Mouse (Mus musculus): ENCODE data around the gene Cdk14.

Cdk14 gene

GRCm38 (mm10) chr5:5054270-5054669, 365.8 kb downstream of the Cdk14 start:
- no peak for DNase-seq

DNA sequence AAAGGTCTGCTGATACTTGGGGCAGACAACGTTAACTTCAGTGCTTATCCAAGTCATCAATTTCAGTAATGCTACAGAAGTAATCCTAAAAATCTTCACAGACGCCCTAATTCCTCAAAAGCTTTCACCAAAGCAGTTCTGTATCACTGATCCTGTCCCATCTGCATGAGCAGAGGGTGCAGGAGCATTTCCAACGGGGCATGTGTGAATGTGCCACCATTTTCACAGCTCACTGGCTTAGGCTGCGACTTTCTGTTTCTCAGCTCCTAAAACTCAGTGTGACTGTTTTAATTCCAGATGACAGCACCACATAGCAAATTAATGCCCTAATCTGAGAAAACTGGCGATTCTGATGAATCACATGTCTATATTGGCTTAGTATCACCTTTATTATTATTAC, 375.8 kb downstream of the Cdk14 start:
- DNase-seq = no peak

DNA sequence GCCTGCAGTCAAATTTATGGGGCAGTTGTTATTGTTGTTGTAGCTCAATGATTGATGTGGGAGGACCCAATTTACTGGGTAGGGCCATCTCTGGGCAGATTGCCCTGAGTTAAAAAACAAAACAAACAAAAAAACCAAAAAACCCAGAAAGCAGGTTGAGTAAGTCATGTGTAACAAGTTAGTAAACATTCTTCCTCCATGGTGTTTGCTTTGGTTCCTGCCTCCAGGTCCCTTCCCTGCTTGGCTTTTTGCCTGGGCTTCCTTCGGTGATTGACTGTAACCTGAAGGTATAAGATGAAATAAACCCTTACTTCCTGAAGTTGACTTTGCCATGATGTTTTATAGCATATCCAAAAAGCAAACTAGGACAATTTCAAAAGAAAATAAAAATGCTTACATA, 377.4 kb downstream of the Cdk14 start:
- no peak for DNase-seq

GRCm38 (mm10) chr5:5041480-5041879, 378.6 kb downstream of the Cdk14 start:
- no peak for DNase-seq

- no peak for DNase-seq
These were observed 380.3 kb downstream of the Cdk14 start for GRCm38 (mm10) chr5:5039700-5040284.

- DNase-seq = no peak
These were observed 386.7 kb downstream of the Cdk14 start for GRCm38 (mm10) chr5:5033445-5033844.

DNA sequence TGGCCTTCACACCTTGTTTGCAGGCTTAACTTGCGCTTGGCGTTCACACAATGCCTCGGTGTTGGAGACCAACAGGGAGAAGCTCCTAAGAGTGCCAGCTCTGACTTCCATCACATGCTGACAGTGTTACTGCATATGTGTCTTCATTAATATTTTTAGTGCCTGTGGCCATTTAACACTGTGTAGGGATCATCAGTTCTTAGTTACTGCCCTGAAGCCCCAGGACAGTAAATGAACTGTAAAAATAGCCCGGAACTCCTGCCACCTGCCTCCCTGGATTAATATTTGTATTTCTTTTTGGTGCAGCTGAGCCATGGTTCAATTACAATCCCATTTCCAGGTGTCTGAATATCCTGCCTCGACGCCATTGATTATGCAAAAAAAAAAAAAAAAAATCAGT, 387.3 kb downstream of the Cdk14 start:
- no peak for DNase-seq

DNA sequence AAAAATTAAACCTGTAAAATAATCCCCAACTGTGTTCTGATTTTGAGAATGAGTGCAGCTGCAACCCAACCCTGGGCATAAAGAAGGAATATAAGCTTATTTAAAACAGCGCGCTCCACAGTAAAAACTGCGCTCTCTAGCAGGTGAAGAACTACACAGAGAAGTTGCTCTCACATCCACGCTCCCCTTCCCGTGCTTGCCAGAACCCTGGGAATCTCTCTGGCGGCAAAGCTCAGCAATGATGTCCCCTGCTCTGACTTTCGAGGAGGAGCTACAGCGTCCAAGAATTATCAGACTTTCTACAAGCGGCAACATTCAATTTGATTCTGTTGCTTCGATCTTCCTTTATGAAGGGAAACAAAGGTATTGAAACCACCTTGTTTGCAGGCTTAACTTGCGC, 387.7 kb downstream of the Cdk14 start:
- no peak for DNase-seq

DNA sequence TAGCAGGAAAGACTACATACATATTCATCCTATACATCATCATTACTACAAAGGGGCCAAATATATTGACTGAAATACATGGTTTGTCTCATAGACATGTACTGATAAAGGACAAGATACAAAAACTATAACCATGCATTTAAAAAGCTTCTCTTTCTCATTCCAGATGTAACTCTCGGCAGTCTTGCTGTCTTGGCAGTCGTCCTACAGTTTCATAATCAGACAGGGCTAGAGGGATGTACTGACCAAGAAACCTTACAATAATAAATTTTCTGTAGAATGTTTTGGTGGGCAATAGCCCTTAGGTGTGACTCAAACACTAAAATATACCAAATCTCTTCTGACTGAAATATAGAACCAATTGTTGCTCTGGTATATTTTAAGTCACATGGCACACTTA, 389.7 kb downstream of the Cdk14 start:
- no peak for DNase-seq

DNA sequence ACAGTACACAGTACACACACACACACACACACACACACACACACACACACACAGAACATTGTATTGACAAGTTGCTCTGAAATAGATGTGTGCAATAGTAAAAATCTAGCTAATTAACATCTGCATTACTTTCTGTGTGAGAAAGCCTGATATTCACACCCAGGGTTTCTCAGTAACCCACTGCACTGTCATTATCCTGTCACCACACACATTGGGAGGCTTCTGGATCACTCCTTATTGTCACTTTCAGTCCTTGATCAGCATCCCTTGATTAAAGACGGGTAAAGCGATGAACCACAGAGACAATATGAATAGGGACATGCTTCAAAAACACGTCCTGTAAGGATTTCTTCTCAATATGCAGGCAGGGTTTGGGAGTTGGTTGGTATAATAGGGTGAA, 401.2 kb downstream of the Cdk14 start:
- DNase-seq = no peak

DNA sequence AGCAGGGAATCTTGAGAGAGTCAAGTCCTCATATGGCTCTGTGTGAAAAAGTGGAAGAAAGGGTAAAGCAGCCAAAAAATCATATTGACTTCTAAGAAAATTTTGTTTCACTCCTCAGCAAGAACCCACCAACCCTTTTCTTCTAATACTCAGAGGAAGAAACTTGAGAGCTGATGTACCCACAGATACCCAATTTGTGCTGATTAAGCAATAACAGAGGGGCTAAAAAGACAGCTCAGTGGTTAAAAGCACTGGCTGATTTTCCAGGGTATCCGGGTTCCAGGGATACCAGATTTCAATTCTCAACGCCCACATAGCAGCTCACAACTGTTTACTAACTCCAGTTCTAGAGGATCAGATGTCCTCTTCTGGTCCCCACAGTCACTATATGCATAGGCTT, 401.9 kb downstream of the Cdk14 start:
- DNase-seq = no peak

DNA sequence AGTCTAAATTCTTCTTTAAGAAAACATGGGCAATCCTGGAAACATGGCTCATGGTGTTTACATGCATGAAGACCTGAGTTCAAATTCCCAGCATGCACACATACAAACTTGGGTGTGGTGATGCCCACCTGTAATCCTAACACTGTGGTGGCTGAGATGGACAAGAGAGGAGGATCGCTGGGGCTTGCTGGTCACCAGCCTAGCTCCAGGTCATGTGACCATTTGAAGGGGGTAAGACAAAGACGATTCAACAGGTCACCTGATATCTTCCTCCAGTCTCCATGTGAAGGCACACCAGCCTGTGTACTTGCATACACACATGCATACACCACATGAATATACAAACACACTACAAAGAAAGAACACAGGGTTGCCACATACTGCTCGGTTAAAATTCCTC, 406.3 kb downstream of the Cdk14 start:
- DNase-seq = no peak

DNA sequence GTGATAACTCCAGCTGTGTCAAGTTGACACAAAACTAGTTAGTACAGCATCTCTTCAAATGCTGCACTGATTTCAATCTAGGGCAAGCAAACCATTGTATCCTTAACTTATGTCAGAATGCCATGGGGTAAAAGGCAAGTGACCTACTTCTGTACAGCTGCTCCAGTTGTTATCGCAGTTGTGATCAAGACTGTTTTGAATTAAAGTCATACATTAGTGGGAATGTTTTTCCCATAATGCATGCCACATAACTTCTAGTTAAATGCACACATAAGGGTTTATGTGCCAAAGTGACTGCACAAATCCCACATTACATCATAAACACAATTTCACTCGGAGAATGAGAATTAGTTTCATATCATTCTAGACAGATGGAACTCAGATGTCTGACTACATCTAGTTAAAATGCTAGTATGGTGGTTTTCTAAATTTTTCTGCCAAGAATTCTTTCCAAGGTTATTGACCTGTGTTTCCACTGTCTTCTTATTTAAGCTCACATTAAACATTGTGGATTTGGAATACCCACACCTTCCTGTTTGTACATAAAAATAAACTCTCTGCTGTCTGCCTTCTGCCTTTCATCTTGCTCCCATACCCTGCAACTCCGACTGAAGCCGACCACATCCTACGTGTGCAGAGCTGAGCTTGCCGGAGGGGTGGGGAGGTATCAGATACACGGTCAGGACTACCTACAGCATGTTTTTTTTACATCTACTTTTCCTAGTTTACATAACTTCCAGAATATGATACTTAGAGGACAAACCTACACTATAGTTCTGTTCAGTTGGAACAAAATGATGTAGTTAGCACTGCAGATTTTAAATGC, 407.4 kb downstream of the Cdk14 start:
- DNase-seq = no peak

GRCm38 (mm10) chr5:5008153-5008745, 411.9 kb downstream of the Cdk14 start:
- no peak for DNase-seq

DNA sequence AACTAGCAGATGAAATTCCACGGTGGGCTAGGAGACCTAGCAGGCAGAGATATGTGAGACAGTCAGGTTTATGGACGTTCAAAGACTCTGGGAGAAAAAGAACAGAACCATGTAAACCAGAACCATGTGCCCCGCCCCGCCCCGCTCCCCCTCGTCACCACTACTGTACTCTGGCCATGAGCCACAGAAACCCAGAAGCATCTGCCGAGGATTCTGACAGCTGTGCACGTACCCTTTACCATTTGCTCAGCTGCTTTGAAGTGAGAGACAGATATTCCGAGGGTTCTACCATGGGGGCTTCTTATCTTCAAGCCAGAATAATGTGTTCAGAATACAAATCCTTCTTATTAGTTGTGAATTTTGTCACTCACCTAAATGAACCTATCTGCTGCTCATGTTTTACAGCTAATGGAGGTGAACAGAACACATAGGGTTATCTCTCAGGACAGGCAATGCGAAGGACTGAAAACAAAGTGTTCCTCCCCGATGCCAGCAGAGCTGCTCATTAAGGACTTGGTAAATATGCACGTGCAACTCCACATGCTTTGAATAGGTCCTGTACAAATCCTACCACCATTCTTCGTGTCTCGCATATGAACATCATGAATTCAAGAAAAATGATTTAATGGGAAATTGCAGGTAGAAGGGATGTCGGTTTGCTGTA, 412.5 kb downstream of the Cdk14 start:
- DNase-seq = no peak

DNA sequence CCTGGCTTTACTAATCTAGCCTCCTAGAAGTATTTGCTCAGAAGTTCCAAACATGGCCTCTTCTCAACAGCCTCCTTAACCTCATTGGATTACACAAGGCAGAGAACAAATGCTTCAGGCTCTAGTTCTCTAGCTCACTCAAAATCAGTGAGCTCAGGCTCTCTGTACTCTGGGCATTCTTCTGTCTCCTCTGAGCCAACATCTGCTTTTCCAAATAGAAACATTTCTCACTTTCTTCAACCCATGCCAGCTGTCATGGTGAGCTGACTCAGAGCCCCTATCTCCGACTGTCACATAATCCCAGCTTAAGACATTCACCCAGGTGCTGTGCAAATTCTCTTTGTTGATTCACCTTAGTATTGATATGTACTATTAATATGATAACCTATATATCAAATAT, 414.5 kb downstream of the Cdk14 start:
- DNase-seq = no peak

DNA sequence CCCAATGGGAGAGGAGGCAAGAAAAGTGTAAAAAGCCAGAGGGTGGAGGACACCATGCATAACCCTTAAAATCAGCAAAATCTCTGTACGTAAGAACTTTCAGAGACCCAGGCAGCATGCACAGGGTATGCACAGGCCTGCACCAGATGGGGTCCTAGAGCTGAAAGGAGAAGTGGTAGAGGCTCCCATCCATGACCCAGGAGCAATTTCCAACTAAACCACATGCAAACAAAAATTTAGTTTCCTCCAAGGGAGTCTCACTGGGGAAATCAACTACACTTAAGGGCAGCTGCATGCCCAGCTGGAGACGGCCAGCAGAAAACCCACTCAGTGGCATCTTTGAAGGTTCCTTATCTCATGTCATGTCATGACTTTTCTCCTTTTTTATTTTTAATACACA, 415.4 kb downstream of the Cdk14 start:
- no peak for DNase-seq

GRCm38 (mm10) chr5:4993192-4993601, 426.9 kb downstream of the Cdk14 start:
- no peak for DNase-seq

GRCm38 (mm10) chr5:4991023-4991422, 429.1 kb downstream of the Cdk14 start:
- DNase-seq = no peak

- no peak for DNase-seq
These were observed 429.9 kb downstream of the Cdk14 start for GRCm38 (mm10) chr5:4990237-4990636.

DNA sequence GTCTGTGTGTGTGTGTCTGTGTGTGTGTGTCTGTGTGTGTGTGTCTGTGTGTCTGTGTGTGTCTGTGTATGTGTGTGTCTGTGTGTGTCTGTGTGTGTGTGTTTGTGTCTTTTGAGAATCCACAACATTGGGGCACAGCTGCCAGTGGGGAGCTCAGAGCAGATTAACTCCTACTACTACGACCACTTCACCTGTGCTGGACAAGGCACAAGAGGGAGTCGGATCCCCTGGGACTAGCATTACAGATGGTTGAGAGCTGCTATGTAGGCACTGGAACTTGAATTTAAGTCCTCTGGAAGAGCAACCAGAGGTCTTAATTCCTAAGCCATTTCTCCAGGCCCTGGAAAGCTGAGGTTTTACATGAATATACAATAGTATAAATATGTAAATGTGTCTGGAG, 433.9 kb downstream of the Cdk14 start:
- DNase-seq = no peak

GRCm38 (mm10) chr5:4979551-4979950, 440.6 kb downstream of the Cdk14 start:
- no peak for DNase-seq

GRCm38 (mm10) chr5:4973408-4973807, 446.7 kb downstream of the Cdk14 start:
- DNase-seq = no peak

- peak; percentile 63 for DNase-seq
These were observed 458.0 kb downstream of the Cdk14 start for GRCm38 (mm10) chr5:4962063-4962610.
